18 mouse cellular contexts compared by ENCODE assay signal in the genomic region with DNA sequence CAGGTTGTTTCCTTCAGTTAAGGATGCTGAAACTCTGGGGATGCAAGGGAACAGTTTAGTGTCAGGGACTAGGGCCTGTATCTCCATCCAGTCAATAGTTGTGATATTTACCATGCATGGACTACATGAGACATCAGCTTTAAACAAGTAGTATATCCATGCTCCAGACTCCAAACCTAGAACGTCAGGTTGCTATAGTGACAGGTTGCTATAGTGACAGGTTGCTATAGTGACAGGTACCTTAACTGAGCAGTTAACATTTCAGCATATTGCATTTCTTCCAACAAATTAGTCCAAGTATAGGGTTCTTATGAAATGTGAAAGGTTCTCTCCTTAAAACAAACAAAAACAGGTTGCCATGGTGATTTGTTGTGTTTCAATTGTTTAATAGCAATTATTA. TPM values are rescaled to one million over a fixed set of nuclear protein-coding genes. Genes with fewer than 3 reads are reported as not detected.
DNase-seq lines count a peak whose midpoint lies in the region; ATAC-seq lines count a peak whose summit lies in the region.
"Had no signal": no experiment of that assay in that cellular context is flagged by ENCODE, and none has a peak within 500 bp of the region (broad histone marks: within the 10 kb centered on the region; RNA-seq: fewer than 3 reads in every experiment).

No protein-coding gene starts in this region.

- no peaks in the 10 kb centered on the region for H3K9me3 ChIP-seq in hindbrain, embryonic 12.5 days (replicated peaks)
- H3K9me3 ChIP-seq in hindbrain, embryonic 11.5 days (ENCODE audit: control insufficient read depth, low read length) = no peaks in the 10 kb centered on the region
- no peaks in the 10 kb centered on the region for H3K9me3 ChIP-seq in neural tube, embryonic 14.5 days (ENCODE audit: control insufficient read depth, low read length)
- no peaks in the 10 kb centered on the region for H3K9me3 ChIP-seq in hindbrain, embryonic 15.5 days
- H3K9me3 ChIP-seq: heart, embryonic 10.5 days had no signal

- H3K36me3 ChIP-seq in hindbrain, embryonic 12.5 days = no peaks in the 10 kb centered on the region
- no peaks in the 10 kb centered on the region for H3K36me3 ChIP-seq in hindbrain, embryonic 11.5 days (ENCODE audit: control insufficient read depth, insufficient read depth, low read length)
- H3K36me3 ChIP-seq in neural tube, embryonic 14.5 days (ENCODE audit: control insufficient read depth, insufficient read depth, low read length) = no peaks in the 10 kb centered on the region
- H3K36me3 ChIP-seq in hindbrain, embryonic 15.5 days = no peaks in the 10 kb centered on the region
- H3K36me3 ChIP-seq: heart, embryonic 10.5 days had no signal

- no peak overlapping the region for H3K4me2 ChIP-seq in hindbrain, embryonic 12.5 days (replicated peaks)
- H3K4me2 ChIP-seq in hindbrain, embryonic 11.5 days (replicated peaks; ENCODE audit: low read depth, low read length) = no peak overlapping the region
- H3K4me2 ChIP-seq in neural tube, embryonic 14.5 days (ENCODE audit: low read depth, low read length) = no peak overlapping the region
- H3K4me2 ChIP-seq in hindbrain, embryonic 15.5 days = no peak overlapping the region
- H3K4me2 ChIP-seq: lung, embryonic 14.5 days had no signal

- no peak overlapping the region for H3K9ac ChIP-seq in hindbrain, embryonic 12.5 days
- no peak overlapping the region for H3K9ac ChIP-seq in hindbrain, embryonic 11.5 days (ENCODE audit: low read depth, low read length)
- H3K9ac ChIP-seq in neural tube, embryonic 14.5 days (replicated peaks; ENCODE audit: low read depth, low read length) = no peak overlapping the region
- H3K9ac ChIP-seq in hindbrain, embryonic 15.5 days = no peak overlapping the region
- H3K9ac ChIP-seq: lung, embryonic 14.5 days had no signal

- 0 out of 2 replicates have a peak, but pooled peaks have one; percentile 40 for ATAC-seq in hindbrain, embryonic 12.5 days (ENCODE audit: low FRiP score)
- ATAC-seq in hindbrain, embryonic 11.5 days (ENCODE audit: low FRiP score) = no peak
- peak; percentile 60; the same call in 1 of the 2 replicates for ATAC-seq in neural tube, embryonic 14.5 days (ENCODE audit: low read depth)
- peak; percentile 69 for ATAC-seq in hindbrain, embryonic 15.5 days (ENCODE audit: low FRiP score, low read depth)
- ATAC-seq: intestine, postnatal 0 days had no signal

- 48% methylated on average over 1 of the region's 1 CpGs for WGBS in hindbrain, embryonic 12.5 days
- 75% methylated on average over 1 of the region's 1 CpGs for WGBS in hindbrain, embryonic 11.5 days
- 17% methylated on average over 1 of the region's 1 CpGs for WGBS in neural tube, embryonic 14.5 days
- WGBS in hindbrain, embryonic 15.5 days = 24% methylated on average over 1 of the region's 1 CpGs

- no peak overlapping the region for H3K27ac ChIP-seq in hindbrain, embryonic 12.5 days
- no peak overlapping the region for H3K27ac ChIP-seq in hindbrain, embryonic 11.5 days (ENCODE audit: low read depth, low read length)
- H3K27ac ChIP-seq in neural tube, embryonic 14.5 days (ENCODE audit: low read depth, low read length) = no peak overlapping the region
- no peak overlapping the region for H3K27ac ChIP-seq in hindbrain, embryonic 15.5 days (replicated peaks)
- H3K27ac ChIP-seq: heart, embryonic 10.5 days; stomach, postnatal 0 days had no signal

- H3K27me3 ChIP-seq in hindbrain, embryonic 12.5 days = no peaks in the 10 kb centered on the region
- no peaks in the 10 kb centered on the region for H3K27me3 ChIP-seq in hindbrain, embryonic 11.5 days (ENCODE audit: control insufficient read depth, insufficient read depth, low read length)
- H3K27me3 ChIP-seq in neural tube, embryonic 14.5 days (ENCODE audit: control insufficient read depth, insufficient read depth, low read length) = no peaks in the 10 kb centered on the region
- H3K27me3 ChIP-seq in hindbrain, embryonic 15.5 days = no peaks in the 10 kb centered on the region

- no peak for DNase-seq in hindbrain, embryonic 11.5 days (ENCODE audit: low spot score)
- DNase-seq in neural tube, embryonic 10.5 days (ENCODE audit: extremely low spot score, low spot score) = no peak
- DNase-seq in right cerebral cortex, postnatal 36 days (ENCODE audit: low spot score in 2 of 2) = peak; percentile 20 to 34
- DNase-seq in heart, adult 11 months = no peak
- no peak for DNase-seq in kidney, postnatal 36 days
- DNase-seq: adrenal gland, adult 2 months; B cell, adult 2 months; cerebellum, postnatal 10 days; gastrocnemius, postnatal 14 days; kidney, postnatal 4 days; lung, embryonic 14.5 days had no signal

- no peak overlapping the region for H3K4me3 ChIP-seq in hindbrain, embryonic 12.5 days
- H3K4me3 ChIP-seq in hindbrain, embryonic 11.5 days (ENCODE audit: low read depth, low read length) = no peak overlapping the region
- H3K4me3 ChIP-seq in neural tube, embryonic 14.5 days (ENCODE audit: low read depth, low read length) = no peak overlapping the region
- no peak overlapping the region for H3K4me3 ChIP-seq in hindbrain, embryonic 15.5 days
- H3K4me3 ChIP-seq: erythroblast, embryonic 14.5 days; heart, embryonic 10.5 days had no signal

- H3K4me1 ChIP-seq in hindbrain, embryonic 12.5 days = no peaks in the 10 kb centered on the region
- H3K4me1 ChIP-seq in hindbrain, embryonic 11.5 days (replicated peaks; ENCODE audit: control insufficient read depth, insufficient read depth, low read length) = no peaks in the 10 kb centered on the region
- no peaks in the 10 kb centered on the region for H3K4me1 ChIP-seq in neural tube, embryonic 14.5 days (ENCODE audit: control insufficient read depth, insufficient read depth, low read length)
- H3K4me1 ChIP-seq in hindbrain, embryonic 15.5 days (replicated peaks) = peaks cover 11% of the 10 kb centered on the region; the same call in 1 of the 2 replicates

RNA-seq across cellular contexts. Expression of a gene that starts 36.6 kb away (rescaled TPM):
- polyA plus RNA-seq in hindbrain, embryonic 12.5 days (2016; fragmentation: Nextera tagmentation; extraction: Ambion mirVana) = 3.8 and 4.6 TPM in 2 replicates
- polyA plus RNA-seq in hindbrain, embryonic 11.5 days (2014; fragmentation: Nextera tagmentation; extraction: Ambion mirVana) = 3.0 and 4.2 TPM in 2 replicates
- 10.9 and 12.8 TPM in 2 replicates for polyA plus RNA-seq in neural tube, embryonic 14.5 days (2014; fragmentation: Nextera tagmentation; extraction: Ambion mirVana)
- 3.8 and 4.3 TPM in 2 replicates for polyA plus RNA-seq in hindbrain, embryonic 15.5 days (2015; fragmentation: Nextera tagmentation; extraction: Ambion mirVana)

Comparison
In these comparisons a context has a peak if more than half of its experiments do, and no peak if none do; other contexts are left out.
1. DNase-seq: peak in right cerebral cortex, postnatal 36 days (2 of 2); none in hindbrain, embryonic 11.5 days (single experiment), neural tube, embryonic 10.5 days (single experiment), heart, adult 11 months (single experiment) and kidney, postnatal 36 days (0 of 2).